Mouse (Mus musculus): ENCODE results near the gene Tenm3. TPM values are rescaled to one million over a fixed set of nuclear protein-coding genes. Genes with fewer than 3 reads are reported as not detected.

The Tenm3 gene
- polyA plus RNA-seq, 2 experiments = 2.2 to 3.1 TPM

DNA sequence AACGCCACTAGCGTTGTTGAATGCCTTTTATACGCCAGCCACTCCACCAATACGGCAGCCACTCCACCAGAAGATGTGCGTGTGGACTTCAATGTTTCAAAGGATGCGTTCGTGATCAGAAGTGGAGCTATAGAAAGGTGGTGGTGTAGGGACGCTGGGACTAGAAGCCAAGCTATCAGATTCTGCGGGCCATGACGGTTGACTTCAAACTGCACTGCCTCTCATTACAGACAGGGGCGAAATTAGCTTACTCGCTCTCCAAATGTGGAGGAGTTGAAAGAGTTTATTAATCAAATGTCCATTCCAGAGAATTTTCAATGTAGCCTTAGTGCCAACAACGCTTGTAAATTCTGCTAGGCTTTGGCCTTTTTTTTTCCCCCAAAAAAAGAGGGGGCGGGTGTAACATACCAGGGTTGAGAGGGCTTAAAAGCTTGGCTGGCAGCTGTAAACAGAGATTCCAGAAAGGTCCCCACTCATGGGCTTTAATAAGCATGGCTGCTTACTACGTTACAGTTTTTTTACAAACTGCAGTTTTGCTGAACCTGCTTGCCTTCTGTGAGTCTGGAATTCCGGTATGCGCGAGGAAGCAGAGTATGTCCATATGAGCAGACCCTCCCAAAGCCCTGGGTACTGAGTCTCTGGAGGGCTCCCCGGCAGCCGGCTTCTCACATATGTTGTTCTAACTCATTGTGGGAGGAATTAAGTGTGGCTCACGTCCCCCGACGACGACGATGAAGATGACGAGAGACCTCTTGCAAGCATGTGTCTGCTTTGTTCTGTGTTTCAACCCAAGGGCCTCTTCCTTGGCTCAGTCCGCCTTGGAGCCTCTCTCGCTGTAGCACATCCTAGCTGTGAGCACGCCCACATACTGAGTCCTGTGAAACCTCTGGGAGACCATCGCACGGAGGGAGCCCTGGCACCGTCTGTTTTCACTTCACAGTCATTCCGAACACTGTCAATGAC, 361.8 kb downstream of the Tenm3 start:
- Histone ChIP-seq H3K27me3 (ENCODE audit: control insufficient read depth, insufficient read depth, low read length) (no peaks in the 10 kb centered on the region), H3K9ac (replicated peaks) (no peak overlapping the region), H3K4me1 (replicated peaks; ENCODE audit: control insufficient read depth in 2 of 2, insufficient read depth in 2 of 2, low read length in 1 of 2) (no peaks in the 10 kb centered on the region), H3K36me3 (replicated peaks; ENCODE audit: control insufficient read depth, insufficient read depth, low read depth) (no peaks in the 10 kb centered on the region), H3K4me3 (ENCODE audit: insufficient read depth in 1 of 2, low read depth in 2 of 2, low read length in 2 of 2) (no peak overlapping the region), H3K9me3 (ENCODE audit: control insufficient read depth, low read length) (no peaks in the 10 kb centered on the region), H3K27ac (no peak overlapping the region), H3K4me2 (ENCODE audit: low read depth) (no peak overlapping the region)
- DNase-seq (ENCODE audit: low read depth in 3 of 3, low spot score in 3 of 3) = no peak
- ATAC-seq (ENCODE audit: insufficient read depth) = no peak
- WGBS (ENCODE audit: insufficient replicate concordance) = 72% methylated on average over 33 of the region's 33 CpGs
- TF ChIP-seq CTCF (IDR thresholded peaks at IDR 0.05; ENCODE audit: low read depth) (no peak), EP300 (IDR thresholded peaks at IDR 0.05; ENCODE audit: low read depth) (no peak)

DNA sequence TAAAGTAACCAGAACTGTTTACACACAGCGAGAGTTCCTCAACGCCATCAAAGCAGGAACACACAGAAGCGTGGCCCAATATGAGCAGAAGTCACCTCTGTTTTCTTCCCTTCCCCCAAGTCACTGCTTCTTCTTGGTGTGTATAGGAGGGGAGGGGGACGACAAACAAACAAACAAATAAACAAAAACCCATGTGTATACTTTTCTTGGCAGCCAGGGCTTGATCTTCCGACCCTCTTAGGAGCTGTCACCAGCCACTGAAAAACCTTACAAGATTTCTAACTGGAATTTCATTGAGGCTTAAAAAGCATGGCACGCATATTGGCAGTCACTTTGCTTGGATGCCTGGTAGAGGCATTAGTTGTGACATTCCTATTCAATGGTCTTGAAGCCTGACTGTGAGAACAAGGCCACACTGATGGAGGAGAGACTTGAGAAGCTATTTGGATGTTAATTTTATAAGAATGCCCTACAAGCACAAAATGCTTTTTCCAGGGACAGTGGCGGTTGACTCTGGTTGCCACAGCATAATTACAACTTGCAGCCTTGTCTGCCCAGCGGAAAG, 366.3 kb downstream of the Tenm3 start:
- TF ChIP-seq CTCF (IDR thresholded peaks at IDR 0.05; ENCODE audit: low read depth) (no peak), EP300 (IDR thresholded peaks at IDR 0.05; ENCODE audit: low read depth) (no peak)
- Histone ChIP-seq H3K4me3 (ENCODE audit: insufficient read depth in 1 of 2, low read depth in 2 of 2, low read length in 2 of 2) (no peak overlapping the region), H3K27me3 (ENCODE audit: control insufficient read depth, insufficient read depth, low read length) (no peaks in the 10 kb centered on the region), H3K9ac (replicated peaks) (no peak overlapping the region), H3K27ac (no peak overlapping the region), H3K36me3 (replicated peaks; ENCODE audit: control insufficient read depth, insufficient read depth, low read depth) (no peaks in the 10 kb centered on the region), H3K9me3 (ENCODE audit: control insufficient read depth, low read length) (no peaks in the 10 kb centered on the region), H3K4me2 (ENCODE audit: low read depth) (no peak overlapping the region), H3K4me1 (replicated peaks; ENCODE audit: control insufficient read depth in 2 of 2, insufficient read depth in 2 of 2, low read length in 1 of 2) (0 out of 4 replicates have a peak, but pooled peaks cover 0 to 4% of the 10 kb centered on the region in 2 experiments)
- DNase-seq (ENCODE audit: low read depth in 3 of 3, low spot score in 3 of 3) (no peak), ATAC-seq (ENCODE audit: insufficient read depth) (no peak)
- WGBS (ENCODE audit: insufficient replicate concordance) = 49% methylated on average over 8 of the region's 8 CpGs

DNA sequence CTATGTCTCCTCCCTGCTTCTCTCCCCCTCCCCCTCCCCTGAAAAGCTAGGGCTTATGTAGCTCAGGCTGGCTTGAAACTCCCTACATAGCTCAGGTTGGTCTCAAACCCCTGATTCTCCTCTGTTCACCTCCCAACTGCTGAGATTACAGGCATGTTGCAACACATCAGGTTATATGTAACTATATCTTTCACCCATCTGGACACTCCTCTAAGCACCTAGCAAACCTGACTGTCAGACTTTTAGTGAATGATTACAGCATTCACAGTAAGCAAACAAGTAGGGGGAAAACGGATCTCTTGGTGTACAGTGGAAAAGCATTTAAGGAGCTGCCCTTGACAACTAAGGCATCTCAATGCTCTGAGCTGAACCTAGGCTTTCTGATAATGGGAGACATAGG, 366.9 kb downstream of the Tenm3 start:
- no peaks in the 10 kb centered on the region for H3K9me3 ChIP-seq (ENCODE audit: control insufficient read depth, low read length)

DNA sequence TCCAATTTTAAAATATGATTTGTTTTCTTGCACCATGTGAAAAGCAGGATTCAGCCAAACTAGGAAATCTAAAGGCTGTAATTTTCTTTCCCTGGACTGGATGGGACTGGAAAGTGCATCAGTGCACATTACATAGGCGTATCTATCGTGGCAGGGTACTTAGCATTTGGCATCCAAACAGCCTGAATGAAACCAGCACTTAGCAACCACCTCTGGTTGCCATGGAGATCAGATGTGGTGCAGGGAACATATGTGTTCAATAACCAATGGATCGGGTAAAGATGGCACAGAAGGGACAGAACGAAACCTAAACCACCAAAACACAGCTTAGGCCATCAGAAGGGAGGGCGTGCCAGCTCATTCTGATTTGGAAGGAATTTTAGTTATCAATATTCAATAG, 376.1 kb downstream of the Tenm3 start:
- Histone ChIP-seq H3K27me3 (ENCODE audit: control insufficient read depth, insufficient read depth, low read length) (no peaks in the 10 kb centered on the region), H3K4me3 (ENCODE audit: insufficient read depth in 1 of 2, low read depth in 2 of 2, low read length in 2 of 2) (no peak overlapping the region), H3K4me1 (replicated peaks; ENCODE audit: control insufficient read depth in 2 of 2, insufficient read depth in 2 of 2, low read length in 1 of 2) (0 out of 4 replicates have a peak, but pooled peaks cover 0 to 2% of the 10 kb centered on the region in 2 experiments), H3K27ac (no peak overlapping the region), H3K4me2 (ENCODE audit: low read depth) (no peak overlapping the region), H3K36me3 (replicated peaks; ENCODE audit: control insufficient read depth, insufficient read depth, low read depth) (no peaks in the 10 kb centered on the region), H3K9me3 (ENCODE audit: control insufficient read depth, low read length) (no peaks in the 10 kb centered on the region), H3K9ac (replicated peaks) (no peak overlapping the region)
- 70% methylated on average over 5 of the region's 5 CpGs for WGBS (ENCODE audit: insufficient replicate concordance)
- TF ChIP-seq CTCF (IDR thresholded peaks at IDR 0.05; ENCODE audit: low read depth) = no peak
- no peak for TF ChIP-seq EP300 (IDR thresholded peaks at IDR 0.05; ENCODE audit: low read depth)
- DNase-seq (ENCODE audit: low read depth in 3 of 3, low spot score in 3 of 3) (no peak), ATAC-seq (ENCODE audit: insufficient read depth) (no peak)

More for the DNA sequence above, 366.9 kb downstream of the Tenm3 start:
- no peak overlapping the region for H3K9ac ChIP-seq (replicated peaks)
- DNase-seq (ENCODE audit: low read depth in 3 of 3, low spot score in 3 of 3) (no peak), ATAC-seq (ENCODE audit: insufficient read depth) (no peak)
- no peaks in the 10 kb centered on the region for H3K36me3 ChIP-seq (replicated peaks; ENCODE audit: control insufficient read depth, insufficient read depth, low read depth)
- no peak overlapping the region for H3K4me3 ChIP-seq (ENCODE audit: insufficient read depth in 1 of 2, low read depth in 2 of 2, low read length in 2 of 2)
- H3K27ac ChIP-seq = no peak overlapping the region
- 0 out of 4 replicates have a peak, but pooled peaks cover 0 to 4% of the 10 kb centered on the region in 2 experiments for H3K4me1 ChIP-seq (replicated peaks; ENCODE audit: control insufficient read depth in 2 of 2, insufficient read depth in 2 of 2, low read length in 1 of 2)
- no peak overlapping the region for H3K4me2 ChIP-seq (ENCODE audit: low read depth)
- whole genome bisulfite sequencing (ENCODE audit: insufficient replicate concordance) = 55% methylated on average over 1 of the region's 1 CpGs
- TF ChIP-seq EP300 (IDR thresholded peaks at IDR 0.05; ENCODE audit: low read depth) (no peak), CTCF (IDR thresholded peaks at IDR 0.05; ENCODE audit: low read depth) (no peak)
- no peaks in the 10 kb centered on the region for H3K27me3 ChIP-seq (ENCODE audit: control insufficient read depth, insufficient read depth, low read length)

DNA sequence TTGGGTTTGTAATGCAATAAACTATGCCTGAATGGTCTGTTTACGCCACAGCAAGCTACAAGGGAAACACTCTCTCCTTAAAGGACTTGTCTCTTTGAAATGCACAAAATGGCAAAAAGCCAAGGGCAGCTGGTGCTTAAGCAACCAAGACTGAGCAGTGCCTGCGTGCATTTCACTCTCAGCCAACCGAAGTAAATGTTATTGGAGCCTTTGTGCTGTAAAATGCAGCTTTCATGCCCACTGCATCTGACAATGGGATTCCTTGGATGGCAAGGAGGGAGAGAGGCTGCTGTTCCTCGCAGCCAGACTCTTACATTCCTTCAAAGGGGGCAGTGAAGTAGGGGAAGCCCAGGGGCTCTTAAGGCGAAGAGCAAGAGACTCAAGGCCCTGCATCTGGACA, 385.4 kb downstream of the Tenm3 start:
- H3K4me3 ChIP-seq (ENCODE audit: insufficient read depth in 1 of 2, low read depth in 2 of 2, low read length in 2 of 2) = no peak overlapping the region
- WGBS (ENCODE audit: insufficient replicate concordance) = 30% methylated on average over 5 of the region's 5 CpGs
- H3K9me3 ChIP-seq (ENCODE audit: control insufficient read depth, low read length) = no peaks in the 10 kb centered on the region
- no peak overlapping the region for H3K27ac ChIP-seq
- no peaks in the 10 kb centered on the region for H3K36me3 ChIP-seq (replicated peaks; ENCODE audit: control insufficient read depth, insufficient read depth, low read depth)
- no peaks in the 10 kb centered on the region for H3K27me3 ChIP-seq (ENCODE audit: control insufficient read depth, insufficient read depth, low read length)
- H3K9ac ChIP-seq (replicated peaks) = no peak overlapping the region
- no peaks in the 10 kb centered on the region for H3K4me1 ChIP-seq (replicated peaks; ENCODE audit: control insufficient read depth in 2 of 2, insufficient read depth in 2 of 2, low read length in 1 of 2)
- TF ChIP-seq CTCF (IDR thresholded peaks at IDR 0.05; ENCODE audit: low read depth) (no peak), EP300 (IDR thresholded peaks at IDR 0.05; ENCODE audit: low read depth) (no peak)
- no peak overlapping the region for H3K4me2 ChIP-seq (ENCODE audit: low read depth)
- DNase-seq (ENCODE audit: low read depth in 3 of 3, low spot score in 3 of 3) (no peak), ATAC-seq (ENCODE audit: insufficient read depth) (no peak)
